Mouse (Mus musculus): Measurements from ENCODE around the gene Zeb2. TPM values are rescaled to one million over a fixed set of nuclear protein-coding genes. Genes with fewer than 3 reads are reported as not detected.

Gene Zeb2
- polyA plus RNA-seq, 1 experiment, result 73.5 TPM

DNA sequence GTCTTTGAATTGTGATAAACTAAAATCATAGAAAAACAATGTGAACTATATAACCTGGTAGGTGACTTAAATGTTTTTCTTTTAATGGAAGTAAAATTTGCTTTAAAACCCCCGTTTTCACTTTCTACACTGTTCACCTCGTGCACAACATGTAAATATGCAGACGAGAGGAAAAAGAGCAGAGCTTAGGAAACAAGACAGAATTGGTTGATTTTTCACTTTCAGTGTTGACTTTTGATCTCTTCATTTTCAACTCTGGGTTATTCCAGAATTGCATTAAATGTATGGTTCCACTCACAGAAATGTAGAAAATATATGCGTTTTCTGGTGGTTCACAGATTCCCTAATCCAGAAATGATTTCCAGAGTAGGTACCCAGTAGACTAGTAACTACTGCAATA, 57.6 kb downstream of the Zeb2 start:
- H3K4me3 ChIP-seq (ENCODE audit: insufficient read depth, low read length), result no peak overlapping the region
- TF ChIP-seq POLR2A (IDR thresholded peaks at IDR 0.05; ENCODE audit: low read depth, low read length) (no peak), CTCF (IDR thresholded peaks at IDR 0.05; ENCODE audit: borderline replicate concordance, insufficient read depth, low read length) (no peak)
- H3K4me1 ChIP-seq (ENCODE audit: control insufficient read depth, insufficient read depth, low read length), result peaks cover 8% of the 10 kb centered on the region
- H3K27ac ChIP-seq (ENCODE audit: insufficient read depth, low read length), result no peak overlapping the region

DNA sequence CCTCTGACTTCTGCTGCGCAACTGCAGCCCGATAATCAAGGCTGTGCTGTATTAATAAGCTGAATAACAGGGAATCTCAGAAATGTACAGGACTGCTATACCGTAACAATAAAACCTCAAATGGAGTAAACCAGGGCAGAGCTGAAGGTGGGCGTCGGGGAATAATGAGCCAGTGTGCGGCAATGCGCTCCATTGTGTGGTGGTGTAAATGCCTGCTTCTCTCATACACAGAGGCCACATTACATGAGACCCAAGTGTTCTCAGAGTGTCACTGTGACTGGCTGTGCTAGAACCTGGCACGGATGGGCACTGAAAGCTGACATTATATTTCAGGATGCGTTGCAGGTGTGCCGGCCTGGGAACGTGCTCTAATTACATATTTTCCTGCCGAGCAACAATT, 58.2 kb downstream of the Zeb2 start:
- Histone ChIP-seq H3K27ac (ENCODE audit: insufficient read depth, low read length) (no peak overlapping the region), H3K4me3 (ENCODE audit: insufficient read depth, low read length) (no peak overlapping the region), H3K4me1 (ENCODE audit: control insufficient read depth, insufficient read depth, low read length) (peaks cover 8% of the 10 kb centered on the region)
- TF ChIP-seq CTCF (IDR thresholded peaks at IDR 0.05; ENCODE audit: borderline replicate concordance, insufficient read depth, low read length), result no peak
- no peak for TF ChIP-seq POLR2A (IDR thresholded peaks at IDR 0.05; ENCODE audit: low read depth, low read length)

DNA sequence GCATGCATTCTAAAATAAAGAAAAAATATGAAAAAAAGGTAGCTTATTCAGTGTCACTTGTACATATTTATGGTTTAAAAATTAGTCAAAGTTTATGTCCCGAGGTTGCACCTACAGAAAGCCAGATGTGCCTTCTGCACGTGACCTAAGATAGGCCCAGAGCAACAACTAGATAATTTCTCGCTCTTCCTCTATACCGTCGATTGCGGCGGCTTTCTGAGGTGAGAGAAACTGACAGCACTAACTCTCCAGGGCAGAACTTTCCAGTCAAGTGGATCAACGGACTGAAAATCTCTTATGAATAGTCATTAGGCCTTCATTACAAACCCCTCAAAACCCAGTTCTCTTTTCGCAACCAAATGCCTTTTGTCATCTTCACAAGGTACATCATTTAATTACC, 59.0 kb downstream of the Zeb2 start:
- H3K4me1 ChIP-seq (ENCODE audit: control insufficient read depth, insufficient read depth, low read length), result peaks cover 6% of the 10 kb centered on the region
- TF ChIP-seq POLR2A (IDR thresholded peaks at IDR 0.05; ENCODE audit: low read depth, low read length) (no peak), CTCF (IDR thresholded peaks at IDR 0.05; ENCODE audit: borderline replicate concordance, insufficient read depth, low read length) (no peak)
- no peak overlapping the region for H3K4me3 ChIP-seq (ENCODE audit: insufficient read depth, low read length)
- no peak overlapping the region for H3K27ac ChIP-seq (ENCODE audit: insufficient read depth, low read length)

DNA sequence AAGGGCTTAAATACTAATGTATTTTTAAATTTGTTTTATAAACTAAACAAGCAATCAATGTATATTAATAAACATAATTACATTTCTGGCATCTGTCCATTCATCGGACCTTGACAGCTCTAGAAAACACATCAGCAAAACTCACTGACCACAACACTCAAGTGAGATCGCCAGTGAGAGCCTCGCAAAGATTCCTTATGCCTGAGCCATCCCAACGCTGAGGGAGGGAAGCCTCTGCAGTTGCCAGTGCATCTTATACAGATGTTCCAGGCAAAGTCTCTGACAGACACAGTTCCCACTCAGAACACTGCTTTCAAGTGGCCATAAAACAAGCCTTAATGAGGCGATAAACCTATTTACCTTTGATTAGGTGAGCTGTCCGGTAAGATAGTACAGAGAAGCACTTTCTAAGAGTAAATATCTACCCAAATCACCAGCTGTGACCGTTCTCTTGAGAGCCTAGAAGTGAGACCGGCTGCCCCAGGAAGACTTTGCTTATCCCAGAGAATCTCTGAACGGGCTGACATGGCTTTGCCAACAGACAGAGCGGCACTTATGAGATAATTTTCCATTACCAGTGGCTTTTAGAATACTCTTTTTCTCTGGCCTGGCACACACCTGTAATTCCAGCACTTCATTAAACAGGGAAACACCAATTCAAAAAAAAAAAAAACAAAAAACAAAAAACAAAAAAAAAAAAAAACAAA, 60.2 kb downstream of the Zeb2 start:
- TF ChIP-seq POLR2A (IDR thresholded peaks at IDR 0.05; ENCODE audit: low read depth, low read length) (no peak), CTCF (IDR thresholded peaks at IDR 0.05; ENCODE audit: borderline replicate concordance, insufficient read depth, low read length) (no peak)
- Histone ChIP-seq H3K4me1 (ENCODE audit: control insufficient read depth, insufficient read depth, low read length) (peaks cover 6% of the 10 kb centered on the region), H3K27ac (ENCODE audit: insufficient read depth, low read length) (no peak overlapping the region), H3K4me3 (ENCODE audit: insufficient read depth, low read length) (no peak overlapping the region)

DNA sequence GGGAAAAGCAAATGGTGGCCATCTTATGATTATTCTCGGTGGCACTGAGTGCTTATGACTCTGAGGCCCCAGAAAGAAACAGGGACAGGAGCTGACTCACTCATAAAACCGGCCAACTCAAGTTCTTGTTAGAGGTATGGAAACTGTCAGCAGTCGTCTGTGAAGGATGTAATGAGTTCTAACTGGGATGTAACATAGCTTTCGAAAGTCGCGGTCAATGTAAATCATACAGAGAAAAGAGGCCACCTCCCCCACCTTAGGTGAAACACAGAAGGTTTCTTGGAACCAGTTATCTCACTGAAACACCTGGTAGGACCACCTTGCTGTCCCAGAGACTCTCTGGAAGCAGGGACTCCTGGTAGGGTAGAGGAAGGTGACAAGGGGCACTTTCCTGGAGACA, 61.3 kb downstream of the Zeb2 start:
- Histone ChIP-seq H3K4me3 (ENCODE audit: insufficient read depth, low read length) (no peak overlapping the region), H3K27ac (ENCODE audit: insufficient read depth, low read length) (no peak overlapping the region), H3K4me1 (ENCODE audit: control insufficient read depth, insufficient read depth, low read length) (peaks cover 6% of the 10 kb centered on the region)
- TF ChIP-seq POLR2A (IDR thresholded peaks at IDR 0.05; ENCODE audit: low read depth, low read length), result no peak

DNA sequence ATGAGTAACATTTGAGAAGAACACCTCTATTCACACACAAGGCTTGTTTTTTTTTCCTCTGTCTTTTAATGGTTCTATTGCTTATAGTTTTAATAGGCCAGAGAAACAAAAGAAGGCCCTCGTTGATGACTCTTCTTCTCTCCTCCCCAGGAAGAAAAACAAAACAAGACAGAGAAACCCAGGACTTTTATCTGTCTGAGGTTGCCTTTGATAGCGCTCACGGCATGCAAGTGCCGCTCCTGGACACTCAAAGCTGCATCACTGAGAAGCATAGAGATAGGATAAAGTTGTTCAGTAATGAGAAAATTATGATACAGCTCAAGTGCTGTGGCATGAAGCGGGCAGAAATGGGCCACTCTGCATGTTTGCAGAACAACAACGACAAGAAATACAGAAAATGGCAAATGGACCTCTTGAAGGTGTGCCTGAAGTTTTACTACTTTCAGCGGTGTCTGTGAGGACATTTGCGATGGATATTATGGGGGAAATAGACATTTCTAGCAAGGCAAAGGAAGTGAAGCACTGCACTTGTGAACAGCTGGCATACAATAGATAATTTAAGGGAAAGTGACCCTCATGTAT, 62.1 kb downstream of the Zeb2 start:
- TF ChIP-seq POLR2A (IDR thresholded peaks at IDR 0.05; ENCODE audit: low read depth, low read length) (no peak), CTCF (IDR thresholded peaks at IDR 0.05; ENCODE audit: borderline replicate concordance, insufficient read depth, low read length) (no peak)
- H3K4me1 ChIP-seq (ENCODE audit: control insufficient read depth, insufficient read depth, low read length), result peaks cover 6% of the 10 kb centered on the region
- no peak overlapping the region for H3K4me3 ChIP-seq (ENCODE audit: insufficient read depth, low read length)
- H3K27ac ChIP-seq (ENCODE audit: insufficient read depth, low read length), result no peak overlapping the region

DNA sequence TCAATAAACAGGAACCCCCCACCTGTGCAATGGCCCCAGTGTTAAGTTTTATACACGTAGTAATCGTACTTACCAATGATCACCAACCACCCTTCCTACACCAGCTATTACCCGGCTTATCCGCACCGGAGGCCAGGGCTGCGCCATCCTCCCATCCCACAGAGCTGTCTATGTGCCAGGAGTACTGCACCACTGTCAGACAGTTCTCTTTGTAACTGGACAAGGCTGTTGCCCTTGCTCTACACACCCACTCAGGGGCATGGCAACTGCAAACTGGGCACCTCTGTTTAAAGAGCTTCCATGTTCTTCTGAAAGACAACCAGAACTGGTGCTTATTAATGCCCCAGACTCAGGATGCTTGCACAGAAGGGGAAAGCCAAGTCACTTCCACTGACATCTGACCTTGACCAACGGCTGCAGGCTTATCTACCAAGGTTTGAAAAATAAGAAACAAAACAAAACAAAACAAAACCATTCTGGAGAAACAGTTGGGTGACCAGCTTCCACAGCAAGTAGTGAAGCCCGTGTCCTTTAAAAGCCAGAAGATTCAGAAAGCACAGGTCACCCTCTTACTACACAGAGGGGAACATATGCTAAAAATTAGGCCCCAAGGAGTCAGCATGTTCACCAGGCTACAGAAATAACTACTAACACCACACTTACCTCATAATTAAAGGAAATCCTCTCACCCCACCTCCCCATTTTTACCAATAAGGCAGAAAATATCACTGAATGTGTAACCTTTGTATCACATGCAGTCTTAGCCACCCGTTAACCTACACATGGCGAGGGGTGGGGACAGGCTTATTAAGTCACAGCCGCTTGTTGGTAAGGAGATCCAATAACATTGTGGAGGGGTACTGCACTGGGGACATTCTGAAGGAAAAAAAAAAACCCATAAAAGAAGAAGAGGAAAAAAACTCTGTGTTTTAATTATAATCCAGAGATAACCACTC, 62.8 kb downstream of the Zeb2 start:
- TF ChIP-seq CTCF (IDR thresholded peaks at IDR 0.05; ENCODE audit: borderline replicate concordance, insufficient read depth, low read length), result no peak
- no peak for TF ChIP-seq POLR2A (IDR thresholded peaks at IDR 0.05; ENCODE audit: low read depth, low read length)
- Histone ChIP-seq H3K4me3 (ENCODE audit: insufficient read depth, low read length) (no peak overlapping the region), H3K4me1 (ENCODE audit: control insufficient read depth, insufficient read depth, low read length) (peaks cover 6% of the 10 kb centered on the region), H3K27ac (ENCODE audit: insufficient read depth, low read length) (no peak overlapping the region)

DNA sequence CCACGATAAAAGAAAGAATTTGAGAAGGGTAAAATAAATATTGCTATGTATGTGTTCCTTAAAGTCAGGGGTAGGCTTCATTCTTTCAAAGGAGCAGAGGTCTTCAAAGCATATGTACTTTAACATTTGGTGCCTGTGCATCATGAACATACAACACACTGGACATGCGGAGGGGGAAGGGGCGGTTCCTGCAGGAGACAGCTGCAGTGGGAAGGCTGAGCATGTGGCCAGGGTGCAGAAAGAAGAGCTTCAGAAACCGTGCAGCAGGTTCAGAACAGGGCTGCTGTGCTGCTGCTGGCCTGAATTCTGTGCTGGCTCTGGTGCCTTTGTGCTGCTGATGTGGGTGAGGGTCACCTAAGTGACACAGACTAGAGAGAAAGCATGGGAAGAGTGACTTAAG, 64.6 kb downstream of the Zeb2 start:
- TF ChIP-seq POLR2A (IDR thresholded peaks at IDR 0.05; ENCODE audit: low read depth, low read length), result no peak
- Histone ChIP-seq H3K4me1 (ENCODE audit: control insufficient read depth, insufficient read depth, low read length) (peaks cover 6% of the 10 kb centered on the region), H3K27ac (ENCODE audit: insufficient read depth, low read length) (no peak overlapping the region), H3K4me3 (ENCODE audit: insufficient read depth, low read length) (no peak overlapping the region)

DNA sequence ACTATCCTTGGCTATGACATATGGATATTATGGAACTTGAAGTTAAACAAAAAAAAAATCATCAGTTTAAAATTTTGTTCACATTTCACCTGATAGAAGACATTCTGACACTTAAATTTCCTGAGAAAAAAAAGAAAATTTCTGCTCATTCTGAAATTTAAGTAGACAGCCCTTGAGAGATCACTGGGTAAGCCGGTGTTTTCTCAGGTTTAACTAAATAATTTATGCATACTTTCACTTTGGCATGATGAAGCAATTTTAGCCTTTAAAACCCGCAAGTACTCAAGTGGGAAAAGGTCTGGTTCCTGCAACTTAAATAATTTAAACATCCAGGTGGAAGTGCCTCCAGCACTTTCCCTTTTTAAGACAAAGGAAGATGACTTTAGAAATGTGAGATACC, 65.9 kb downstream of the Zeb2 start:
- no peak overlapping the region for H3K27ac ChIP-seq (ENCODE audit: insufficient read depth, low read length)
- H3K4me1 ChIP-seq (ENCODE audit: control insufficient read depth, insufficient read depth, low read length), result peaks cover 11% of the 10 kb centered on the region
- H3K4me3 ChIP-seq (ENCODE audit: insufficient read depth, low read length), result no peak overlapping the region
- TF ChIP-seq POLR2A (IDR thresholded peaks at IDR 0.05; ENCODE audit: low read depth, low read length), result no peak
- no peak for TF ChIP-seq CTCF (IDR thresholded peaks at IDR 0.05; ENCODE audit: borderline replicate concordance, insufficient read depth, low read length)

DNA sequence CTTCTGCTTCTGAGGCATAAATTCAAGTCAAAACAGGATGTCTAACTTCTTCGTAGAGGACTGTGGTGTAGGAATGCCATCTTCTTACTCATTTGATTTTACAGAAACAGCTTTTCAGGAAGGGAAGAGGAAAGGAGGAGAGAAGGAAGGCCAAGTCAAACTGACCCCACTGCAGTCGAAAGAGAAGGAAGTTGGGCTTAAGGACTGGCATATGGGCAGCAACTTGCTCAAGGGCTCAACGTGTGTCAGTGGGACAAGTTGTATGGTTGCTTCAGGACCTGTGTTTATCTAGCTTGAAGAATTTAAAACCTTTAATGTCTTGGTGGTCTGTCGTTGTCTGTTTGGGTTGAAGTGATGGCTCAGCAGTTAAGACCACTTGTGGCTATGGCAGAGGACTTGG, 67.3 kb downstream of the Zeb2 start:
- 0 out of 2 replicates have a peak overlapping the region, but pooled peaks have one; percentile 6 for H3K27ac ChIP-seq (ENCODE audit: insufficient read depth, low read length)
- no peak for TF ChIP-seq CTCF (IDR thresholded peaks at IDR 0.05; ENCODE audit: borderline replicate concordance, insufficient read depth, low read length)
- H3K4me1 ChIP-seq (ENCODE audit: control insufficient read depth, insufficient read depth, low read length), result peaks cover 10% of the 10 kb centered on the region
- no peak overlapping the region for H3K4me3 ChIP-seq (ENCODE audit: insufficient read depth, low read length)

Data from embryonic fibroblast, embryonic 13.5 days (primary cell).